ENCODE assay signal across 22 mouse cellular contexts in genomic region chr3:15073405-15073804, GRCm38 (mm10).
DNase-seq lines count a peak whose midpoint lies in the region; ATAC-seq lines count a peak whose summit lies in the region.
"Had no signal": no experiment of that assay in that cellular context is flagged by ENCODE, and none has a peak within 500 bp of the region (broad histone marks: within the 10 kb centered on the region; RNA-seq: fewer than 3 reads in every experiment).

No protein-coding gene starts in this region.

- DNase-seq in 416B (ENCODE audit: low read depth) (peak; percentile 68), MEL-GATA-1-ER (ENCODE audit: extremely low read depth, low read depth) (peak; percentile 52)
- peak; percentile 33 for DNase-seq in CD4-positive helper T cell, adult 2 months (ENCODE audit: low read depth, low spot score)
- no peak for DNase-seq in urinary bladder, adult 2 months (ENCODE audit: low spot score)
- no peak for DNase-seq in adrenal gland, postnatal 10 days
- no peak for DNase-seq in spleen, postnatal 14 days (ENCODE audit: low spot score in 2 of 2)
- DNase-seq: adrenal gland, postnatal 25 days; cerebellum, adult 11-12 months; cerebellum, adult 9-11 months; gastrocnemius, adult 2 months; gastrocnemius, postnatal 36 days; heart, adult 2 months; heart, postnatal 4 days; kidney, adult 9 months; kidney, postnatal 14 days; lung, postnatal 36 days; right cerebral cortex, postnatal 25 days; thymus, postnatal 36 days had no signal

- ATAC-seq in megakaryocyte progenitor cell, adult 5-6 weeks (replicated peaks; ENCODE audit: poor library complexity): peak; percentile 66
- ATAC-seq: forebrain, embryonic 16.5 days; intestine, postnatal 0 days; Patski had no signal

Comparison
In these comparisons a context has a peak if more than half of its experiments do, and no peak if none do; other contexts are left out.
1. DNase-seq: peak in 416B (single experiment), CD4-positive helper T cell, adult 2 months (single experiment) and MEL-GATA-1-ER (single experiment); none in urinary bladder, adult 2 months (single experiment), adrenal gland, postnatal 10 days (single experiment) and spleen, postnatal 14 days (0 of 2).